8 mouse cellular contexts compared by ENCODE assay signal in the genomic region with DNA sequence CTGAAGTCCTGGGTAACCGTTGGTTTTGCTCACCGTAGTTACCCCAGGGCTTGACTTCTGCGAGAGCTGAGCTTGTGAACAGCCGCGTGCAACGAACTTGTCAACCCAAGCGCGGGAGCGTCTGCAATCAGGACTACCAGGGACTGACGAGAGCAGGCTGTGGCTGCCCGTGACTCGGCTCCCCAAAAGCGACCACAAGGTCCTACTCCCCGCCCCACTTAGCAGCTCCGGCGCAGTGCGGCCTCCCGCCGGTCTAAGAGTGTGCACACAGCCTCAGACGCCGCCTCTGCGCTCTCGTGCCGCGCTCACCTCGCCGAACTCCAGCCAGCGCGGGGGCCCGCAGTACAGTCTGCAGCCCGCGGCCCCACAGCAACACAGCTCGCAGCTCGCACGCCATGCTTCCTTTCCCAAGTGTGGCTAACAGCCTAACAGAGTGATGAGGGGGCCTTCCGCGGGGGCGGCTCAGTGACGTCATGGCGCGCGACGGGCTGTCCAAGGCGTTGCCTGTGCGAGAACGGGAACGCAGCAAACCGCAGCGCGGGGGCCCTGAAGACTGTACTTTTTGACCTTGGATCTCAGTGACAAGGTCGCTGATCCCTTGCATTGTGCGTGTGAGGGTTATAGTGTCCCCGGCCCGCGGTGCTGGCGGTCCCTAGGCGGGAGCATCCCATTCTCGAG. TPM values are rescaled to one million over a fixed set of nuclear protein-coding genes. Genes with fewer than 3 reads are reported as not detected.
DNase-seq lines count a peak whose midpoint lies in the region; ATAC-seq lines count a peak whose summit lies in the region.

A gene (minus strand): TSS at position 444 of the 678 bp plus-strand sequence.

- ATAC-seq in hindbrain, embryonic 12.5 days (ENCODE audit: low FRiP score), result peak; percentile 97

- H3K27me3 ChIP-seq in hindbrain, embryonic 12.5 days, result no peaks in the 10 kb centered on the region

- H3K4me2 ChIP-seq in hindbrain, embryonic 12.5 days (replicated peaks), result peak within 1 kb of the TSS; percentile 70

- no peaks in the 10 kb centered on the region for H3K9me3 ChIP-seq in hindbrain, embryonic 12.5 days (replicated peaks)

- H3K27ac ChIP-seq in hindbrain, embryonic 12.5 days, result peak within 1 kb of the TSS; percentile 81

- WGBS in hindbrain, embryonic 12.5 days, result under 1% methylated on average over 58 of the region's 58 CpGs

- peaks cover 11% of the 10 kb centered on the region; the same call in 1 of the 2 replicates for H3K36me3 ChIP-seq in hindbrain, embryonic 12.5 days

- peaks cover 8% of the 10 kb centered on the region for H3K4me1 ChIP-seq in hindbrain, embryonic 12.5 days

- H3K9ac ChIP-seq in hindbrain, embryonic 12.5 days, result peak within 1 kb of the TSS; percentile 85

- peak; percentile 92 for DNase-seq in Muller cell, postnatal 12 days (ENCODE audit: inconsistent ontology term)
- DNase-seq in cerebellum, adult 9-11 months, result peak; percentile 92
- peak; percentile 88 to 93 for DNase-seq in frontal cortex, postnatal 10 days (ENCODE audit: low spot score in 2 of 2)
- DNase-seq in layer of hippocampus, postnatal 14 days (ENCODE audit: low spot score in 2 of 2), result peak; percentile 95 to 96
- DNase-seq in lung, postnatal 14 days, result peak; percentile 95
- DNase-seq in retina, adult 2 months (ENCODE audit: low read depth, low spot score), result peak; percentile 72
- DNase-seq in thymus, postnatal 36 days, result peak; percentile 94 to 97

- H3K4me3 ChIP-seq in hindbrain, embryonic 12.5 days, result peak within 1 kb of the TSS; percentile 90

RNA-seq across cellular contexts. Expression of the gene that starts here (rescaled TPM):
- polyA plus RNA-seq in hindbrain, embryonic 12.5 days (2016; fragmentation: Nextera tagmentation; extraction: Ambion mirVana), result 60.6 and 61.3 TPM in 2 replicates
- 10 to 100 TPM; 66.5 to 67.3 TPM for total RNA-seq in layer of hippocampus, postnatal 14 days (2021)

Comparison
In these comparisons a context has a peak if more than half of its experiments do, and no peak if none do; other contexts are left out.
1. Peak in every context shown above with its lines: DNase-seq, ATAC-seq, H3K4me3 ChIP-seq and H3K27ac ChIP-seq.